Mouse (Mus musculus) layer of hippocampus, postnatal 36 days (tissue): ENCODE measurements at regions not wholly inside any gene's neighbourhood (a gene's known extent, or its start where the extent isn't known, plus 50 kb on each side); places are given as distances from the start of the nearest gene placed in this dataset.

ENCODE experiments used
- DNase-seq, 2 experiments: peaks; one replicate each; pipeline ENCODE4 v3.0.0; 2022

GRCm38 (mm10) chr11:7317409-7317970 is 103.8 kb upstream of the Igfbp3 start:
- no peak for DNase-seq

- no peak for DNase-seq
Observed at GRCm38 (mm10) chr11:7296252-7296651, 82.5 kb upstream of the Igfbp3 start.

GRCm38 (mm10) chr11:7289242-7289938 is 75.7 kb upstream of the Igfbp3 start:
- DNase-seq, result peak; percentile 5 to 6

GRCm38 (mm10) chr11:7284836-7285490 is 71.2 kb upstream of the Igfbp3 start:
- no peak for DNase-seq

- no peak for DNase-seq
Observed at GRCm38 (mm10) chr11:7282981-7283380, 69.3 kb upstream of the Igfbp3 start.

GRCm38 (mm10) chr11:7282188-7282587 is 68.5 kb upstream of the Igfbp3 start:
- no peak for DNase-seq

- DNase-seq, result no peak
Observed at GRCm38 (mm10) chr11:7281656-7282055, 67.9 kb upstream of the Igfbp3 start.

- DNase-seq, result no peak
Observed at GRCm38 (mm10) chr11:7279891-7280290, 66.2 kb upstream of the Igfbp3 start.

GRCm38 (mm10) chr11:7272543-7272942 is 58.8 kb upstream of the Igfbp3 start:
- DNase-seq, result no peak

- no peak for DNase-seq
Observed at GRCm38 (mm10) chr11:7270916-7271315, 57.2 kb upstream of the Igfbp3 start.

GRCm38 (mm10) chr11:7263971-7264370 is 50.2 kb upstream of the Igfbp3 start:
- DNase-seq, result no peak
